Mouse (Mus musculus) megakaryocyte-erythroid progenitor cell, adult 5-6 weeks (primary cell): ENCODE measurements around the gene Egfr. TPM values are rescaled to one million over a fixed set of nuclear protein-coding genes. Genes with fewer than 3 reads are reported as not detected.
A peak's percentile ranks its signal among the peaks of the same experiment; 100 is the strongest.

ENCODE experiments used
- ATAC-seq: replicated peaks from 2 replicates; pipeline ENCODE4 v1.8.0; 2016; ENCODE audit warnings: mild to moderate bottlenecking, inconsistent platforms; ENCODE audit not compliant: severe bottlenecking, poor library complexity, low FRiP score, low TSS enrichment
- total RNA-seq, 2 experiments: library from RNA; stranded (forward) in 1 of 2; stranded (reverse) in 1 of 2; fragments of 200-1000, 215-1000 nt in 1 of 2; fragments of >200 nt in 1 of 2; fragmentation: Nextera tagmentation in 1 of 2; gene quantifications; 2 replicates each; pipeline ENCODE4 v1.2.3; 2014 to 2017

Gene Egfr
- total RNA-seq, 2 experiments from 2014 or later, result not detected

DNA sequence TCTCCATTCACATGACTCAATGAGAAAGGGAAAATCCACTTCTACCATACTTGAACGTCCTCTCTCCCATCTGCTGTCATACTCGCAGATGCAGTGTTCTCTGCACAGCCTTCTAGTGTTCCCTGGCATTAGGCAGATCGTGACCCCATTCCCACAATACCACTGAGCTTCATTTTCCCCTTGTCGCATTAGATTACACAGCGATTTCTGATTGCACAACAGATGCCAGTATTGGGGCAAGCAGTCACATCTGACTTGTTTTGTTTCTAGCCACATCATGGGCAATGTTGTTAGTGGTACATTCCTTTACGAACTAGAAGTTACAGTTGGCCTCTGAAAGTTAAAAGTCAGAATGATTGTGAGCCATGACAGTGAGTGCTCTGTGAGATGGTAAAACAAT is 68.1 kb downstream of the Egfr start:
- no peak for ATAC-seq

DNA sequence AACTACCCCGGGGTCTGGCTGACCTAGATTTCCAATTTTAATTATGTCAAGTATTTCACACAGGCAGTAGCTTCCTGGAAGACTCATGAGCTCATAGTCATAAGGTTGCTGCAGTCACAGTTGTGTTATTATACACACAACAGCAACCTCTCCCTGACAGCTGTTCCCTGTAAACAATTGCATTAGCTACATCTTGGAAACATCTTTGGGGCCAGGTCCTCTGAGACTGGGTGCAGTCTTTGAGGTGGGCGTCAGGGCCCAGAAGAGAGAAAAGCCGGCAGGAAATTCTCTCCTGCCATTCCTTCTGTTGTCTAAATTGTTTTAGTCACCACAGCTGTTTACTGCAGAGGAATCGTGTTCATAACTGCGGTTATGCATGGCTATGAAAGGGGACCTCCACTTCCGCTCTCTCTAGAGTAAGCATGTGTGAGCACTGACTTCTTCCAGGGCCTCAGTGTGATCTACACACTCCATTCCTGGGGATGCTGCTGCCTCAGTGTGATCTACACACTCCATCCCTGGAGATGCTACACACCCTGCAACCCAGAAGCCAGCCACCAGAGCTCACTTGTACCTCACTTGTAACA is 69.8 kb downstream of the Egfr start:
- no peak for ATAC-seq

DNA sequence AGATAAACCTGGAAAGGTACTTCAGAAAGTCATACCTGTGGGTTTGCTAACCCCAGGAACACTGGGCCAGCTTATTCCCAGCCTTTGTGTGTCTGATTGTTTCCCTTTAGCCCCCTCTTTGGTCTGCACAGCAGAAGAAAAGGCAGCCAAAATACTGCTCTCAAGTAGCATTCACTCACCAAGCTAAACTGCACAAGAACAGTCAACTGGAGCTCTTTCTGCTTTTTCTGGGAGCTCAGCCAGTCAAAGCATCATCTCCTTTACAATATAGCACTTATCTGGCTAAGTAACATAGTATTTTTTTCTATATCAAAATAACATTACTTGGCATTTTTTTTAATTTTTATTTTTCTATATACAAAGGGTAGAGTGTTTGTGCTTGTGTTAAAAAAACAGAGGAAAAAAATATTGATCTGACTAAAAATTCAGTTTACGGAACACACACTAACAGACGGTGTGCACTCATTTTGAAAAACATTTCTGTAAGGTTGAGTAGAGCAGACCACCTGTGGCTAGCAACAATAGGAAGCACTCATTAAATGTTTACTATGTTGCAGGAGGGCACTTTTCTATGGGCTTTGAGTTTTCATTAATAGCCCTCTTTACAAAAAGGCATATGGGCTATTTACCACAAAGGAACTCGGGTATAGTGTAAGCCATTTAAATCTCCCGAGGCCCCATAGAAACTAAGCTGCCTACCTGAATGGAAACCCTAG is 72.0 kb downstream of the Egfr start:
- no peak for ATAC-seq

DNA sequence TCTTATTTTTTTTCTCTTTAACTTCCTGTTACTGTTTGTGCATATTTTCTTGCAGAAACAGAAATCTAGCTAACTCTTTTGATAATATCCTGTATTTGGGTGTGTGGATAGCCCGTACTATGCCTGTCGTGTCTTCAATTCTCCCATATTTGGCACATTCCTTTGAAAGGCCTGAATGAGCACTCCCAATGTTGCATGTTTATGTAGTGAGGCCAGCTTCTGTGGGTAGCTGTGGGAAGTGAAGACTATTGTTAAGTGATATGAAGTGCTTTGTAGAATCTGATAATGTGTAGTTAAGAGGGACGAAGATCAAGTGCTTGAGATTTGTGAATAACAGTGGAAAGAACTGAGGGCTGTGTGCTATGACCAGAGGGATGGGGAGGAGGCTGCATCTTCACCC is 77.5 kb downstream of the Egfr start:
- ATAC-seq, result no peak

DNA sequence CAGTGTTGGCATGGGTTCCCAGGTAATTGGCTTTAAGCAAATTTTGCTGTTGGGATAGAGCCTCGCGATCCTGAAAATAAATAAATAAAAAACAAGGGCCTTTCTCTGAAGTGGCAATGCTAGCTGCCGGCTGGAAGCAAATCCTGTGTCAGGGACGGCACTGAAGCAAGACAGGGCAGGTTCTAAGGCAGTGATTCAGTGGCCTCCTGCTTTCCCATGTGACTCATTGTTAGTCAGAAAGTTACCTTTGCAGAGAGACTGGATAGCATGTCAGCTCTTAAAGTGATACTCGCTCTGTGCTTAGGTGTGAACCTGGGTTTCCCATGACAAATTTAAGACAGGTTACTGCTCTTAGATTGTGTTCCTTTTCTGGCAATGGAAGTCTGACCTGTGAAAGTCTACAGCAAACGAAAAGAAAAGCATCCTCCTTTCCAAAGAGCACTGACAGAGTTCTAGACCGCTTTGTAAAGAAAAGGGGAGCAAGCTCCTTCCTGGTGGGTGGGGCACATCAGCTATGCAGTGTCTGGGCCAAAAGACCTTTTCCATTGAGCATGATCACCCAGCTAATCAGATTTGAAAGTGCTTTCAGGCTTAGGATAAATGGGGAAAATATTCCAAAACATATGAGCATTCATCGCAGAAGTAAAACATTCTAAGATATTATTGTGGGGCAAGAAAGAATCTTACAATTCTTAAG is 78.7 kb downstream of the Egfr start:
- no peak for ATAC-seq

DNA sequence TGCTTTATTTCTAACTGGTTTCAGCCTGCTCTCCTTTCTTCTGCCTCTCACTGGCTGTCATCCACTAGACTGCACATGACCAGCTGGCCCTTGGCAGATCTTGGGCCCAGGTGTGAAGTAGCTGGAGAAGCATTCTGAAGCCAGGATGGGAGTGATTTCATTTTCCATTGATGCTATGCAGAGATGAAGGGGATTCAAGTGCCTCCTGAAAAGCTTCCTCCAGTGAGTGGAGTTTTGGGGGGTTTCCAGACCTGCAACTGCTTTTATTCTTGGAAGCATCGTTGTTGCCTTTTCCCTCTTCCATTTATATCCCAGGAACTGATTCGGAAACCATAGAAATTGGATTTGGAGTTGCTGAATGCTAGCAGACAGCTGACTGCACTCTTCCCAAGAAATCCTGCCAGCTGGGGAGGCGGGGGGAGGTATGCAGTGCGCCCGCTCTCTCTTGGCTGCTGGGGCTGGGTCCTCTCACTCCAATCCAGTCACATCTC is 80.0 kb downstream of the Egfr start:
- ATAC-seq, result no peak

DNA sequence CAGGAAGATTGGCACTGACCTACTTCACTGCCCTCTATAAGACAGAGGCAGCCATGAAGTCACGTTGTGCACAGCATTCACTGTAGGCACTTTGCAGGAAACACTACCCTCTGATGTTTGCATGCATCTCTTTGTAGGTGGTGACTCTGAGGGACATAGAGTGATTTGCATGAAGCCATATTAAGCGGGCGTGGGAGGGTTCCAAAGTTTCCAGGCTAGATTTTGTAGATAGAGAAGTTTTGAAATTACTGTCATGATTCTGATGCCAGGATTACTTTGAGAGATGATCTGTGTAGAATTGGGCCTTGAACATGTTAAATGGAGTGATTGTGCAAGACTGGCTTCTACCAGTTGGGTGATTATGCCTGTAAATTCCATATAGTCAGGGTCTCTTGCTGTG is 86.8 kb downstream of the Egfr start:
- ATAC-seq, result no peak

DNA sequence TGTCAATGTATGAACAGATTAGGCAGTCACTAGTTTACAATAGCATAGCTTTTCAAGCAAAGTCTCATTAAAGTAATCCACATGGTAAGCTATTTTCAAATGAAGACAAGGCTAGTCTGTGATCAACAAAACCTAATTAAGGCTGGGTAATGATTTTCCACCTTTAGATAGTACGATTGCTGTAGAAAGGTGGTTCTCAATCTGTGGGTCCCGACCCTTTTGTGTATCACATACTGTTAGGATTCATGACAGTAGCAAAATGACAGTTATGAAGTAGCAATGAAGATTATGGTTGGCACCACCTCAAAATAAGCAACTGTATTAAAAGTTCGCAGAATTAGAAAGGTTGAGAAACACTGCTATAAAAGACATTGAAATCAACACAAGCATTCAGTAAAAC is 90.9 kb downstream of the Egfr start:
- ATAC-seq, result no peak

DNA sequence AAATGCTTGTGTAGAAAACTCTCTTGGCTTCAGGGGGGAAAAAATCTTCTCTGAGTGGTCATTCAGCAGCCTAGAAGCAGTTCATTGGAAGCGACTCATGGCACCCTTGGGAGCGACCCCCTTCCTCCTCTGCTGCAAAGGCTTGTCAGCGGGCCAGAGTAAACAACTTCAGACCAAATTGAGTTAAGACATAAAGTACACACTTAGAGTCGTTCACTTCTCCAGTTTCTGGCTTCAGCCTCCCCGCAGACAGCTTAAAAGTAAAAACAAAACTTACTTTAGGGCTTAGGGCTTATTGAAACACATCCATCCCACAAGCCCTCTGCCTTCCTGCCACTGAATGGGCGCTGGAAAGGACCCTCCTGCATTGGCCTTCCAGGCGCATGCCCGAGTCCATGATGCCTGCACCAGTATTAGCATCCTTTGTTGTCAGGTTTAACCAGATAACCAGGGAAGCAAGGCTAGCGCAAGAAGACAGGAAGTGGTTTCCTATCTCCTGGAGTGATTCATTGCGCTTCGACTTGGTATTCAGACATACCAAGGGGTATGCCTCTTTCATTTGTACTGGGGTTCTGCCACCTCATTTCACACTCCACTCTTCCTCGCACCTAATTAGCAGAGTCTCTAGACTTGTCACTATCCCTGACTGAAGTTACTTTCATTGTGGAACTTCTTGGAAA is 92.0 kb downstream of the Egfr start:
- ATAC-seq, result no peak

DNA sequence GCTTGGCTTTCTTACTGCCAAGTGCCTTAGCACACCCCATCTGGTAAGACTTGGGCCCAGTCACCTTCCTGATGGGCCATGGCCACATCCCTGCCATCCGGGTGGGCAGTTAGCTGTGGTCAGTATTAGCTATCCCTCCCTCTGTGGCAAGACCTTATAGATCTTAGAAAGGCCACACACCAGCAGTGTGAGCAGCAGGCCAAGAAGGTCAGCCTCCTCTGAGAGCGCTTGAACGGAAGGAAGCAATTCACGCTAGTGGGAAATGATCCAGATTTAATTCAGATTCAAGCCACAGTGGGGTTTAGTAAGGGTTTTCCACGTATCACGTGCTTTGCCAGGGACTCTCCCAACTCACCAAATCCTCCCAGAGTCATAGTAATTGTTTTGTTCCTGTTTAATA is 96.9 kb downstream of the Egfr start:
- ATAC-seq, result no peak

DNA sequence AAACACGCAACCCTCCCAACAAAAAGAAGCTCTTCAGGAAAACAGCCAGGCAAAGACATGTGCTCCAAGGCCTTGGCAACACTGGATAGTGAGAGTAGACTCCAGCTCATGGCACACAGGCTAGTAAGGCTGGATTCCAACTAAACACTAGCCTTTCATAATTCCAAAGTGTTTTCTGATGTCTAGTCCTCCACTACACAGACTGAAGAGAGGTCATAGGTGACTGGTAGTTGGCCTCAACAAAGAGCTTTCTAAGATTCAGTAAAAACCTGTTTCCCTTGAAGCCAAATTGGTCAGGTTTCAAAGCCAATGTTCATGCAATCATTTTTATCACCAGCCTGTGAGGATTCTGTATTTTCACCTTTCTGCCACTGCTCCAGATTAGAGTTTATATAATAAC is 99.4 kb downstream of the Egfr start:
- no peak for ATAC-seq

DNA sequence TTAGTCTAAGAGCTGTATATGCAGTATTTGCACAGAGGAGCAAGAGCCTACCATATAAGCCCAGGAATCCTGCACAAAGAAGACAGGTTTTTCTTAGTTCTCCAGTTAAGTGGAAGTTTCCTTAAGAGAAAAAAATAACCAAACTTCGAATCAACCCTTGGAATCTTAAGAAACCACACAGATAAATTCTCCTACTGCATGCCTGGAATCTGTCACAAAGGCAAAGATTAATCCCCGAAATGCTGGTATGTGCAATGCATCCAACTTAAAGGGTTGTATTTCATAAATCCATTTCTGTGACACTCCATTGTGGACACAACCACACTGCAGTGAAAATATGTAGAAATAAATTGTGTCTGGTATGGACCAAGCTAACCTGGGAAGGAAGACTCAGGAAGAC is 102.1 kb downstream of the Egfr start:
- no peak for ATAC-seq

DNA sequence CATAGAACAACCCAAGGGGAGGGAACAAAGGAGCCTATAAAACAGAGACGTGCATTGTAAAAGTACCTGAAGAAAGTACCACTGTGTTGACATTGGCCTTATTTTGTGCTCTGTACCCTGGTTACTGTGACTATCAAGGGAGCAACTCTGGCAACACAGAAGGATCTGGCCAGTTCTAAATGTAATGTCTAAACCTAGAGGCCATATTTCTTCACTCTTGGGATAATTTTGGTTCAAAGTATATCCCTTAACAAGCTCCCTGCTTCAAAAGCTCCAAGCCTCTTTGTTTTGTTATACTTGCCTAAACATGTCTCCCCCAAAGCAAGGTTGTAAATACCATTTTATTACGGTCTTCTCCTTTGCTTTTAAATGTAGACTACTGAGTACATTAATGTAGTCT is 105.3 kb downstream of the Egfr start:
- ATAC-seq, result no peak

DNA sequence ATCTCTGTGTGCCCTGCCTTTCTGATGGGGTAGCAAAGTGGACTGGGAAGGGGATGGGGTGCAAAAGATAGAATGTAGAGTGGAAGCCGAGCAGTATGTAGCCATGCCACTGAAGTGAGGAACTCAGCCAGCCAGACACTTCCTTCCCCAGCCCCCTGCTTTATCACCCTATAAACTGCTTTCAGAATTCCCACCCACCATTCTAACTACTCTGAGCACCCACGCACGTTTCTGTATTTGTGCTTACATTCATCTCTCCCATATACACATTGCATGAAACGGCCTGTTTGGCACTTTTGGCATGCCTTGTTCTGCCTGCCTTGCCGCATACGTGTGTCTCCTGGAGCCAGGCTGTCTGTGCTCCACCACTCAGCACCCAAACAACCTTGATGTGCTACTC is 109.0 kb downstream of the Egfr start:
- ATAC-seq, result no peak

DNA sequence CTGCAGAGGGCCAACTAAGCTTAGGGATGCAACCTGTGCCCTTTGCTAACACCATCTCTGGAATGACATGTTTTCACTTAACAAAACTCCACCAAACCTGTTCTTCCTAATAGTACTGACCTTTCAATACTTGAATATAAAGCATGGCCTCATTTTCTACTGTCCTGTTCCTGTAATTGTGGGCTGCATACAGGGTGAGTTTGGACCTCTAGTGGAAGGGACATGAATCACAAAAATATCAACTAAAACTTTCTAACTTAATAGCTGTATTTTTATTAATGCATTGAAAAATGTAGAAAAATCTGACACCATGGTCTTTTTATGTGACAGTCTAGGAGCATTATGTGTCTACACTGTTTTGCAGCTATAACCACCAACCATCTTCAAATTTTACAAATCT is 111.5 kb downstream of the Egfr start:
- no peak for ATAC-seq

DNA sequence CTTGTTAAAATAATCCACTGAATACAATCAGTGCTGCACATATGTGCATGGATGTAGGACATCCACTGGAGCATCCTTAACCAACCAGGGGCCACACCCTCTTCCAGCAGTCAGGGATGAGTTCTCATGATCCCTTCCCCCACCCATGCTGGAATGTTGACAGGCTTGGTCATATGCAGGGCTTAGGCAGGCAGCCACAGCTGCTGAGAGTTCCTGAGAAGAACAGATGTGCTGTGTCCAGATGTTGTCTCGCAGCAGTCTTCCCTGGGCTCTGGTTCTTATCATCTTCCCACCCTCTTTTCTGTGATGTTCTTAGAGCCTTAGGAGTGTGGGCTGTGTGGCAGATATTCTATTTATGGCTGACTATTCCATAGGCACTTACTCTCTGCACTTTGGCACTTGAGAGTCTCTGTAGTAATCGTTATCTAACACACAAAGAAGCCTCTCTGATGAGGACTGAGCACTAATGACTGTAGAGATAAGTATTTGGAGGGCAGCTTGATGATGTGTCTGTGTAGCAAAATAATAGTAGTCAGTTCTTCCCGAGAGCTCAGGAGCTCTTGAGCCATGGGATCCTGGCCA is 113.1 kb downstream of the Egfr start:
- ATAC-seq, result no peak

DNA sequence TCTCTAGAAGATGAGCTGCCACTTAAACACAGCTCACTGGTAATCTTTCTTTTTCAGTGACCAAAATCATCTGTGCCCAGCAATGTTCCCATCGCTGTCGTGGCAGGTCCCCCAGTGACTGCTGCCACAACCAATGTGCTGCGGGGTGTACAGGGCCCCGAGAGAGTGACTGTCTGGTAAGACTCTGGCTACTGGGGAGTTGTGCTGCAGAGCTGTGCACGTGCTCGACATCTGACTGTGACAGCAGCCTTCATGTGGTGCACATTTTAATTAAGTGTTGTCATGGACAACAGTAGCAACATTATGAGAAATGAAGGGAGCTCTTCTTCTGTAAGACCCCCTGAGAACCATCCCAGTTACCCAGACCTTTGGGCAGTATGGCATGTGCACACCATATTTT is 116.0 kb downstream of the Egfr start:
- no peak for ATAC-seq

DNA sequence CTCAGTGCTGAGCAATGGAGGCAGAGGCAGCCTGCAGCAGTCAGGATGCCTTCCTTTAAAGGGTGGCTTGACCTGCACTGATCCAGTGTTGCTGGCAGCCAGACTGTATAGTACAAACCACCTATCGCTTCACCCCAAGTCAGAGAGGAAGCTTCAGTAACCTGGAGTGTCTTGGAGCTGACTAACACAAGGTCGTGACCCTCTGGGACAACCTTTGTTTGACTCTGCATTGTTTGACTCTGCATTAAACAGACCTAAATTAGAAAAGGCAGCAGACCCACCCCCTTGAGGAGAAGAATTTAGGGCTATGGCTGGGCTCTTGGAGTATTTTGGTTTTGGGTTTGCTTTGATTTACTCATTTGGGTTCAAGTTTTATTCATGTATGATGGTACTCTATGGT is 117.5 kb downstream of the Egfr start:
- no peak for ATAC-seq

DNA sequence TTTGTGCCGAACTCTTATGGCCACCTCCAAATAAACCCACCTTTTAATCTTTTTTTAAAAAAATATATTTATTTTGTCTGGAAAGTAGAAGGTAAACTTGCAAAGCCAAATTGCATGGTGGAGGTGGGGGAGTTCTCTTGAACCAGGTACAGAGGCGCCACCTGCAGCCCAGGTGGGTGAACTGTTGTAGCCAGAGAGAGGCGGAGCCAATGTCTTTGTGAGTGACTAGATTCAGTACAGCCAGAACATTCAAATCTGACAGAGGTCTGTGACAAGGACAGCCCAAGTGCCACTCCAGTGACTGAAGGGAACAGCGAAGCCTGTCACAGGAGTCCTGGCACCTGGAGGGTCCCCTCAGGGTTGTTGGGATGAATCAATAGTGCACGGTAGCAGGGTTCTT is 119.1 kb downstream of the Egfr start:
- peak; percentile 69; the same call in 1 of the 2 replicates for ATAC-seq
